Mouse (Mus musculus): ENCODE results near the gene Ccdc84. TPM values are rescaled to one million over a fixed set of nuclear protein-coding genes. Genes with fewer than 3 reads are reported as not detected.
"Not testable (repeated sequence)": the region's sequence is repeated elsewhere in the genome, so short reads cannot be mapped to it uniquely, and the experiment has no call there.

Gene Ccdc84
- polyA plus RNA-seq (2014; fragmentation: Nextera tagmentation; extraction: Ambion mirVana) = 20.9 and 21.8 TPM in 2 replicates

DNA sequence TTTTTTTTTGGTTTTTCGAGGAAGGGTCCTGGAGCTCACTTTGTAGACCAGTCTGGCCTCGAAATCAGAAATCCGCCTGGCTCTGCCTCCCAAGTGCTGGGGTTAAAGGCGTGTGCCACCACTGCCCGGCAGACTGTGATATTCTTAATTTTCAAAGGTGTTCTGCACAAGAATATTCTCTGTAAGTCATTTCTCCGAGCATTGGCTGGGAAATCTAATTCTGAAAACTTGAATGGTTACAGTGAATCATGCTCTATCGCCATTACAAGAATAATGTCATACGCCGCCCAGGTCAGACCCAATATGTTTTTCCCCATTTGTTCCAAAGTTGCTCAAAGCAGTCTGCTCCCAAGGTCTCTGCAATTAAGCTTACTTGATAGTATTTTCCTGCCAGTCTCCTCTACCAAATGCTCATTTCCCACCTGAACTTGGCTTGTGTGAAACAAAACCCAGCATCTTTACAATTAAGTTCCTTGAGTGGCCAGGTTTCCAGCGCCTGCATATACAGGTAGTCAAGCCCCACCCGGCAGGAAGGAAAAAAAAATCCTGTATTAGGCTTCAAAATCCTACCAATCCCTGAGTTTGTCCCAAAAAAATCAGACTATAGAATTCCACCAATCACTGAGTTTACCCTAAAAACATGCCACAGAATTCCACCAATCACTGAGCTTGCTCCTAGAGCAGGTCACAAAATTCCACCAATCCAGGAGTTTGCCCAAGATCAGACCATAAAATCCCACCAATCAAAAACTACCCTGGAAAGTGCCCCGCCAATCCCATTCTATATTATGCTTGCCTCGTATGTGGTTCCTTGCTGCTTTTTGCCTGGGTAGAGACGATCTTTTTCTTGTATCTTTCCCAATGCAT lies at the start of gene Ccdc84:
Ccdc84 (minus strand) TSS at position 51 of the 867 bp plus-strand sequence.
- H3K4me1 ChIP-seq (ENCODE audit: control insufficient read depth, insufficient read depth, low read length) = peaks cover 3% of the 10 kb centered on the region; the same call in 1 of the 2 replicates
- H3K9me3 ChIP-seq (ENCODE audit: control insufficient read depth, low read length) = no peaks in the 10 kb centered on the region
- 83% methylated on average over 14 of the region's 14 CpGs for WGBS
- H3K9ac ChIP-seq (ENCODE audit: low read length) = peak within 1 kb of the TSS; percentile 66
- peak within 1 kb of the TSS; percentile 79 for H3K4me2 ChIP-seq (ENCODE audit: low read depth)
- no peaks in the 10 kb centered on the region for H3K36me3 ChIP-seq (ENCODE audit: control insufficient read depth, insufficient read depth, low read length)
- no peak within 1 kb of the TSS for H3K27ac ChIP-seq (ENCODE audit: low read depth, low read length)
- no peaks in the 10 kb centered on the region for H3K27me3 ChIP-seq (ENCODE audit: control insufficient read depth, insufficient read depth, low read length)
- ATAC-seq (ENCODE audit: insufficient read depth, low FRiP score, low TSS enrichment) (no peak), DNase-seq (ENCODE audit: low spot score) (no peak)
- H3K4me3 ChIP-seq (ENCODE audit: low read depth, low read length) = peak within 1 kb of the TSS; percentile 56

DNA sequence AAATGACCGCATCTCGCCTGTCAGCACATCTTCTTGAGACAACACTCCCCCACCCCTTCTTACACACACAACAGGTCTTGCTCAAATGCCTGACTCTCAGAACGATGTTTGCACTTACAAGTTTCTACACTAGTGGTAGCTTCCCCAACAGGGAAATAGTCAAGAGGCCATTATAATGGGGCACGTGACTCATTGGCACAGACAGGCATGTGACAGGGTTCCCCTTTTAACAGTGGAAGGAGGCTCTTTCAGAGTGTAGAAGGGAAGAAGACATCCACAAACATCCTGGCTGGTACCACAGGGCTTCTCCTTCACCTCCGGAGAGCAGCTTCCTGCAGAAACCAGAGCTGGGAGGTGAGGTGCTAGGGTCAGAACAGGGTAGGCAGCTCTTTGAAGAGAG lies 43.6 kb upstream of the Ccdc84 start:
- Histone ChIP-seq H3K9me3 (ENCODE audit: control insufficient read depth, low read length) (no peaks in the 10 kb centered on the region), H3K36me3 (ENCODE audit: control insufficient read depth, insufficient read depth, low read length) (no peaks in the 10 kb centered on the region), H3K4me1 (ENCODE audit: control insufficient read depth, insufficient read depth, low read length) (peaks cover 12% of the 10 kb centered on the region), H3K4me2 (ENCODE audit: low read depth) (no peak overlapping the region), H3K27me3 (ENCODE audit: control insufficient read depth, insufficient read depth, low read length) (no peaks in the 10 kb centered on the region), H3K27ac (ENCODE audit: low read depth, low read length) (no peak overlapping the region), H3K9ac (ENCODE audit: low read length) (no peak overlapping the region), H3K4me3 (ENCODE audit: low read depth, low read length) (no peak overlapping the region)
- DNase-seq (ENCODE audit: low spot score) (no peak), ATAC-seq (ENCODE audit: insufficient read depth, low FRiP score, low TSS enrichment) (no peak)
- 82% methylated on average over 5 of the region's 5 CpGs for WGBS

DNA sequence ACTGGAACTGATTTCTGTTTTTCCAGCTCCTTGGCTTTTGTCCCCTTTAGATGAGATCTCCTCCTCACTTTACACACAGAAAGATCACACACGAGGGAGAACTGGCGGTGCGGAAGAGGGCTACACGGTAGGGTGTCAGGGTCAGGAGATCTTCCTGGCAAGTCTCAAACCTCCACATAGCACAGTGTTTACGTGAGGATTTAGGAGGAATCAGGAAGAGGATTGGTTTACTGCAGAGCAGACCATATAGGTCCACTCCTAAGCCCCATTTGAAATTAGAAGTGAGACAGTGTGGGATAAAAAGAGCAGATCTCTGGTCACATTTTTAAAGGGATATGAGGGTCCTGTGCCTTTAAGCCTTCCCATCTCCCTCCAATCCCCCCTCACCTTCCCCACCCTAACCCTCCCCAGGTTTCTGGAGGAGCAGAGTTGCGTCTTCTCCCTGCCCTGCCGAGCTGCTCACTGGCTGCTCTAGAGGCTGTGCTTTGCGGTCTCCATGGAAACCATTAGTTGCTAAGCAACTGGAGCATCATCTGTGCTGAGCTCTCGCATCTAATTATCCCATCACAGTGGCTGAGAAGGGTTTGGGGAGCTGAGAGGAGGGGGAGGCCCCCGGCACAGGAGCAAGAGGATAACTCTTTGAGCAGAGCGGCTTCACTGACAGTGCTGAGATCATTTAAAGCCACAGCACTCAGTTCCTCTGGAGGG lies 38.8 kb upstream of the Ccdc84 start:
- ATAC-seq (ENCODE audit: insufficient read depth, low FRiP score, low TSS enrichment) (peak; percentile 95), DNase-seq (ENCODE audit: low spot score) (peak; percentile 88)
- peaks cover 6% of the 10 kb centered on the region; the same call in 1 of the 2 replicates for H3K27me3 ChIP-seq (ENCODE audit: control insufficient read depth, insufficient read depth, low read length)
- no peak overlapping the region for H3K9ac ChIP-seq (ENCODE audit: low read length)
- no peak overlapping the region for H3K4me3 ChIP-seq (ENCODE audit: low read depth, low read length)
- H3K27ac ChIP-seq (ENCODE audit: low read depth, low read length) = peak overlapping the region; percentile 72
- WGBS = 4% methylated on average over 11 of the region's 11 CpGs
- peak overlapping the region; percentile 25; the same call in 1 of the 2 replicates for H3K4me2 ChIP-seq (ENCODE audit: low read depth)
- H3K4me1 ChIP-seq (ENCODE audit: control insufficient read depth, insufficient read depth, low read length) = peaks cover 17% of the 10 kb centered on the region
- no peaks in the 10 kb centered on the region for H3K36me3 ChIP-seq (ENCODE audit: control insufficient read depth, insufficient read depth, low read length)
- no peaks in the 10 kb centered on the region for H3K9me3 ChIP-seq (ENCODE audit: control insufficient read depth, low read length)

DNA sequence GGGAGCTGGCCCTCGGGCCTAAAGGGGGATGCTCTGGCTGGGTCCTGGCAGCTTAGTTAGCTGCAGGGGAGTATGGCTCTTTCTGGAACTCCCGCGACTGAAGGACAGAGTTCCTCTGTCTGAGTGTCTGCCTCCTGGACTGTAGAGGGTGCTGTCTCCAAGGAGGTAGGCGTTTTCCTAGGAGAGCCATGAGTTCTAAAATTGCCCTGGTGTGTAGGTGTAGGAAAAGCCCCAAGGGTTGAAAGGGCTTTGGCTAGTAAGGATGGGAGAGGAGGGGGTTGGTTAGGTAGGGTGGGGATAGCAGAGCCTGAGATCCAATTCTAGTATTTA lies 36.5 kb upstream of the Ccdc84 start, which contains the start of gene Upk2:
Upk2 (minus strand) TSS at position 86 of the 330 bp plus-strand sequence.
- H3K27ac ChIP-seq (ENCODE audit: low read depth, low read length) = no peak within 1 kb of the TSS

DNA sequence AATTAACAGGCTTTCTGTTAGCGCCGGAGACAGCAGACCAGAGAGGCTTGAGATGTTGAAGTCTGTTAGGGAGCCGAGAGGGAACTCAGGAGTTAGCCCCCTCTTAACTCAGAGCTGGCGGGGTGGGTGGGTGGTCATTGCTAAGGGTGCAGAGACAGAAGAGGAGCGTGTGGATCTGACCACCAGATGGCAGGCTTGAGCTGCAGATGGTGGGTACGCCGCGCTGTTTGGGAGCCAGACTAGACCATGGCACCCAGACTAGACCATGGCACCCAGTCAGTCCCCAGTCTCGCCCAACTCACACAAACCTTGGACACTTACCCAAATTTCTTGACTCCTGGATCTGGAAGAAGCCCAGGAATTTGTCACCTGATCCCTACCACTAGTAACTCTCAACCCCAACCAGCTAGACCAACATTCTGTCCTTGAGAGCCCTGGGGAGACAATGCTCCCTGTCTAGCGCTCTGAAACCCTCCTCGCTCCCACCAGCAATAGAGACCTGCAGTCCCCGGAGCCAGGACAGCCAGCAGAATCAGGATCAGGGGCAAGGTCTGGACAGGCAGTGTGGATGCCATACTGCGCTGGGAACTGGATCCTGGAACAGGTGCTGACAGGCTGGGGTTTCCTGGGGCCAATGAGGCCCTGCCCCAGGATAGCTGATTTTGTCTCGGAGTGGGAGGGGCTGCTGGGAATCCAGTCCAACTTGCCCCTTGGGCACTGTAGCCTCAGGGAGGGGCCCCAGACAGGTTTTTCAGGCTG lies 35.9 kb upstream of the Ccdc84 start:
- Histone ChIP-seq H3K36me3 (ENCODE audit: control insufficient read depth, insufficient read depth, low read length) (no peaks in the 10 kb centered on the region), H3K9ac (ENCODE audit: low read length) (0 out of 2 replicates have a peak overlapping the region, but pooled peaks have one; percentile 22), H3K9me3 (ENCODE audit: control insufficient read depth, low read length) (no peaks in the 10 kb centered on the region), H3K4me2 (ENCODE audit: low read depth) (no peak overlapping the region), H3K4me1 (ENCODE audit: control insufficient read depth, insufficient read depth, low read length) (peaks cover 17% of the 10 kb centered on the region), H3K4me3 (ENCODE audit: low read depth, low read length) (no peak overlapping the region), H3K27me3 (ENCODE audit: control insufficient read depth, insufficient read depth, low read length) (peaks cover 6% of the 10 kb centered on the region; the same call in 1 of the 2 replicates), H3K27ac (ENCODE audit: low read depth, low read length) (no peak overlapping the region)
- DNase-seq (ENCODE audit: low spot score) (peak; percentile 86), ATAC-seq (ENCODE audit: insufficient read depth, low FRiP score, low TSS enrichment) (peak; percentile 58)
- WGBS = 10% methylated on average over 14 of the region's 14 CpGs

More for the DNA sequence above, 36.5 kb upstream of the Ccdc84 start, which contains the start of gene Upk2:
- peaks cover 17% of the 10 kb centered on the region for H3K4me1 ChIP-seq (ENCODE audit: control insufficient read depth, insufficient read depth, low read length)
- ATAC-seq (ENCODE audit: insufficient read depth, low FRiP score, low TSS enrichment) (no peak), DNase-seq (ENCODE audit: low spot score) (no peak)
- no peaks in the 10 kb centered on the region for H3K9me3 ChIP-seq (ENCODE audit: control insufficient read depth, low read length)
- no peak within 1 kb of the TSS for H3K4me2 ChIP-seq (ENCODE audit: low read depth)
- no peak within 1 kb of the TSS for H3K4me3 ChIP-seq (ENCODE audit: low read depth, low read length)
- H3K36me3 ChIP-seq (ENCODE audit: control insufficient read depth, insufficient read depth, low read length) = no peaks in the 10 kb centered on the region
- WGBS = 26% methylated on average over 4 of the region's 4 CpGs
- peaks cover 6% of the 10 kb centered on the region; the same call in 1 of the 2 replicates for H3K27me3 ChIP-seq (ENCODE audit: control insufficient read depth, insufficient read depth, low read length)
- 0 out of 2 replicates have a peak within 1 kb of the TSS, but pooled peaks have one; percentile 22 for H3K9ac ChIP-seq (ENCODE audit: low read length)

DNA sequence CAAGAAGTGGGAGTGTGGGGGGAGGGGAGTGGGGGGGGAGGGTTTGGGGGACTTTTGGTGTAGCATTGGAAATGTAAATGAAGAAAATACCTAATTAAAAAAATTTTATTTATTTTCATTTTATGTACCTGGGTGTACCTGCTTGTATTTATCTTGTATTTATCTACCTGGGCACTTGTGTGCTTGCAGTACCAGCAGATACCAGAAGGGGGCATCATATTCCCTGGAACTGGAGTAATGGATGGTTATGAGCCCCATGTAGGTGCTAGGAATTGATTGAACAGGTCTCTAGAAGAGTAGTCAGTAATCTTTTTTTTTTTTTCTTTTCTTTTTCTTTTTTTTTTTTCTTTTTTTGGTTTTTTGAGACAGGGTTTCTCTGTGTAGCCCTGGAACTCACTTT lies 32.0 kb upstream of the Ccdc84 start:
- Histone ChIP-seq H3K9me3 (ENCODE audit: control insufficient read depth, low read length) (no peaks in the 10 kb centered on the region), H3K4me2 (ENCODE audit: low read depth) (no peak overlapping the region), H3K36me3 (ENCODE audit: control insufficient read depth, insufficient read depth, low read length) (no peaks in the 10 kb centered on the region), H3K27me3 (ENCODE audit: control insufficient read depth, insufficient read depth, low read length) (peaks cover 6% of the 10 kb centered on the region; the same call in 1 of the 2 replicates), H3K27ac (ENCODE audit: low read depth, low read length) (no peak overlapping the region), H3K9ac (ENCODE audit: low read length) (no peak overlapping the region), H3K4me3 (ENCODE audit: low read depth, low read length) (no peak overlapping the region), H3K4me1 (ENCODE audit: control insufficient read depth, insufficient read depth, low read length) (no peaks in the 10 kb centered on the region)
- DNase-seq (ENCODE audit: low spot score) = no peak
- ATAC-seq (ENCODE audit: insufficient read depth, low FRiP score, low TSS enrichment) = no peak

DNA sequence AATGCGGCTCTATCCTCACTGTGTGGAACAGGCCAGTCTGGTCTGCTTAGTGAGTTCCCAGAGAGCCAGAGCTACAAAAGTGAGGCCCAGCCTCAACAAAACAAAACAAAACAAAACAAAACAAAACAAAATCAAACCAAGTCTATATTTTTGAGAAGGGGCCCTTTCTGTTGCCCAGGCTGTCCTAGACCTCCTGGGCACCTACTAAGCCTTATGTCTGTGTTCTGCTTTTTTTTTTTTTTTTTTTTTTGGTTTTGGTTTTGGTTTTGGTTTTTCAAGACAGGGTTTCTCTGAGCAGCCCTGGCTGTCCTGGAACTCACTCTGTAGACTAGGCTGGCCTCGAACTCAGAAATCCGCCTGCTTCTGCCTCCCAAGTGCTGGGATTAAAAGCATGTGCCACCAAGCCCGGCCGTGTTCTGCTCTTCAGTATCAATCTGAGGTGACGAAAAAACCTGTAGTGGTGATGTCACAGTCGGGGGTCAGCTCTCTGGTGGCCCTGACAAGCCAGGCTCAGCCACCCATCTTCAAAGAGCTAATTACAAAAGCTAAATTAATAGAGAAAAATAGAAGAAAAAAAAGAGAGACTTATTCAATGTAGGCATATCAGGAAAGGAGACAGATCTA lies 26.1 kb upstream of the Ccdc84 start:
- not testable (repeated sequence) for H3K9ac ChIP-seq (ENCODE audit: low read length); H3K27ac ChIP-seq (ENCODE audit: low read depth, low read length); H3K4me2 ChIP-seq (ENCODE audit: low read depth); H3K4me1 ChIP-seq (ENCODE audit: control insufficient read depth, insufficient read depth, low read length); H3K27me3 ChIP-seq (ENCODE audit: control insufficient read depth, insufficient read depth, low read length); ATAC-seq (ENCODE audit: insufficient read depth, low FRiP score, low TSS enrichment); H3K9me3 ChIP-seq (ENCODE audit: control insufficient read depth, low read length); H3K4me3 ChIP-seq (ENCODE audit: low read depth, low read length); H3K36me3 ChIP-seq (ENCODE audit: control insufficient read depth, insufficient read depth, low read length); DNase-seq (ENCODE audit: low spot score)
- WGBS = 86% methylated on average over 7 of the region's 7 CpGs

DNA sequence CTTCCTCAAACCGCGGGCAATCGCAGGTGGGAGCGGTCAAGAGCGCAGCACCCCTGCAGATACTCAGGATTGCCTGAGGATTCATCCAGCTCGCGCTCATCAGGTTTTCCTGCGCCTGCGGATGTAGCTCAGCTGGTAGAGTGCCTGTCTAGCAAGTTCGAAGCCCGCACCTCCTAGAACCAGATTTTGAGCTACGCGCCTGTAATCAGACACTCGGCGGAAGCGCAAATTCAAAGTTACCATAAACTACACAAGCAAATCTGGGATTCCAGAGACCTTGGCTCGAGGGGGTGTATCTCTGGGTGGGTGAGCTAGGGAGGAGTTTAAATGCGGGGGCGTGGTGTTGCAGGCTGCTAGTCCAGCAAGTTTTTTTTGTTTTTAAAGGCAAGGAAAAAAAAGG lies 22.6 kb upstream of the Ccdc84 start, which contains the start of gene Foxr1:
Foxr1 (minus strand) TSS at position 176 of the 400 bp plus-strand sequence.
- no peak for DNase-seq (ENCODE audit: low spot score)
- no peak within 1 kb of the TSS for H3K27ac ChIP-seq (ENCODE audit: low read depth, low read length)
- no peaks in the 10 kb centered on the region for H3K27me3 ChIP-seq (ENCODE audit: control insufficient read depth, insufficient read depth, low read length)
- no peaks in the 10 kb centered on the region for H3K9me3 ChIP-seq (ENCODE audit: control insufficient read depth, low read length)
- whole genome bisulfite sequencing = 73% methylated on average over 19 of the region's 19 CpGs
- H3K4me3 ChIP-seq (ENCODE audit: low read depth, low read length) = no peak within 1 kb of the TSS
- no peak for ATAC-seq (ENCODE audit: insufficient read depth, low FRiP score, low TSS enrichment)
- H3K4me1 ChIP-seq (ENCODE audit: control insufficient read depth, insufficient read depth, low read length) = no peaks in the 10 kb centered on the region
- H3K9ac ChIP-seq (ENCODE audit: low read length) = no peak within 1 kb of the TSS
- no peak within 1 kb of the TSS for H3K4me2 ChIP-seq (ENCODE audit: low read depth)
- no peaks in the 10 kb centered on the region for H3K36me3 ChIP-seq (ENCODE audit: control insufficient read depth, insufficient read depth, low read length)

All from neural tube, embryonic 11.5 days (tissue).